ENCODE assay signal across 19 mouse cellular contexts in the genomic region with DNA sequence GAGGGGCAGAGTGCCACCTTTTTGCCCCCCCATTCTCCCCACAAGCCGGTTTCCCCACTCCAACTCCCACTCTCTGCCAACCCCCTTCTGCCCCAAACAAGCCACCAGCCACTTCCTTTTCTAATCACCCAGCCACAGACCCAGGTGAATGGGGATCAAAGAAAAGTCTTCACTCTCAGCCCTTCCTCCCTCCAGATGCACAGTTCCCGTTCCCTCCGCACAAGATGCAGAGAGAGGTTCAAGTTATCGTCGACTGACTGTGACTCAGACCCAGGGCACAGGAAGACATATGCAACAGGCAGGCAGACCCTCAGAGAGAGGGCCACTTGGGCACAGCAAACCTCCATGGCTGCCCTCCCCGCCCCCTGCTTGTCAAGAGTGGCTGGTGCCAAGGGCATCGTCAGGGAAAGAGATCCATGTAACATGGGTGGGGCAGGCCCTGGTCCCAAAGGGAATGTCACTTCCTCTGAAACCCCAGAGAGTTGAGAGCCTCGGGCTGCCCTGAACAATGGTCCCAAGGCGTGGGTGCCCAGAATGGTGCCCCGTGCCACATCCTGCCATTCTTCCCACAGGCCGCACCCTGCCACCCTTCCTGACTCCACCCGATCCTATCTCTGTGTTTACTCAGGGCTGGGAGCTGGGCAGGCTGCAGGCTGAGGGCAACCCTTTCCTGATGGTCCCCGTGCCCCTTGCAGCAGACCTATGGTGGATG. TPM values are rescaled to one million over a fixed set of nuclear protein-coding genes. Genes with fewer than 3 reads are reported as not detected.
DNase-seq lines count a peak whose midpoint lies in the region; ATAC-seq and TF ChIP-seq lines count a peak whose summit lies in the region.
"Had no signal": no experiment of that assay in that cellular context is flagged by ENCODE, and none has a peak within 500 bp of the region (broad histone marks: within the 10 kb centered on the region; RNA-seq: fewer than 3 reads in every experiment).

No protein-coding gene starts in this region.

- no peak for ATAC-seq in hindbrain, postnatal 0 days

- no peaks in the 10 kb centered on the region for H3K9me3 ChIP-seq in hindbrain, embryonic 10.5 days
- no peaks in the 10 kb centered on the region for H3K9me3 ChIP-seq in hindbrain, postnatal 0 days (ENCODE audit: low read length)
- H3K9me3 ChIP-seq in limb, embryonic 10.5 days (replicated peaks): no peaks in the 10 kb centered on the region
- H3K9me3 ChIP-seq: embryonic facial prominence, embryonic 13.5 days; forebrain, embryonic 10.5 days; liver, embryonic 13.5 days had no signal

- 80% methylated on average over 13 of the region's 13 CpGs for WGBS in hindbrain, embryonic 10.5 days
- 81% methylated on average over 13 of the region's 13 CpGs for WGBS in hindbrain, postnatal 0 days
- WGBS in limb, embryonic 10.5 days: 78% methylated on average over 13 of the region's 13 CpGs

- peaks cover 77% of the 10 kb centered on the region for H3K4me1 ChIP-seq in hindbrain, embryonic 10.5 days (replicated peaks)
- H3K4me1 ChIP-seq in hindbrain, postnatal 0 days (ENCODE audit: insufficient read depth, low read length): peaks cover 11% of the 10 kb centered on the region; the same call in 1 of the 2 replicates
- peaks cover 32% of the 10 kb centered on the region for H3K4me1 ChIP-seq in brown adipose tissue, adult 24 weeks (ENCODE audit: control insufficient read depth, insufficient read depth, insufficient read length, low read length)
- H3K4me1 ChIP-seq in limb, embryonic 10.5 days: peaks cover 40% of the 10 kb centered on the region

- H3K4me3 ChIP-seq in hindbrain, embryonic 10.5 days: no peak overlapping the region
- no peak overlapping the region for H3K4me3 ChIP-seq in hindbrain, postnatal 0 days (ENCODE audit: low read length)
- no peak overlapping the region for H3K4me3 ChIP-seq in brown adipose tissue, adult 24 weeks (ENCODE audit: insufficient read depth, low read depth, low read length)
- no peak overlapping the region for H3K4me3 ChIP-seq in limb, embryonic 10.5 days
- H3K4me3 ChIP-seq: embryonic facial prominence, embryonic 13.5 days; forebrain, embryonic 10.5 days; liver, embryonic 13.5 days had no signal

- DNase-seq in hindbrain, embryonic 10.5 days (ENCODE audit: low spot score): no peak
- no peak for DNase-seq in hindbrain, postnatal 0 days (ENCODE audit: low spot score)
- no peak for DNase-seq in limb, embryonic 10.5 days (ENCODE audit: low spot score)
- peak; percentile 79 to 92 for DNase-seq in lung, postnatal 4 days
- DNase-seq in c-Kit-positive CD71-positive TER-119-positive erythroid progenitor cells, embryonic 14.5 days (ENCODE audit: low spot score): no peak
- no peak for DNase-seq in cerebellum, adult 8-10 months
- DNase-seq in ovary, postnatal 36 days (ENCODE audit: low spot score): no peak
- DNase-seq: adrenal gland, postnatal 36 days; cerebellum, adult 11 months; heart, postnatal 10 days; kidney, adult 11 months; left cerebral cortex, postnatal 4 days; liver, embryonic 13.5 days; right cerebral cortex, postnatal 14 days had no signal

- peaks cover 14% of the 10 kb centered on the region for H3K27me3 ChIP-seq in hindbrain, embryonic 10.5 days (ENCODE audit: insufficient read depth, poor library complexity, severe bottlenecking)
- H3K27me3 ChIP-seq in hindbrain, postnatal 0 days (ENCODE audit: insufficient read depth, low read length): no peaks in the 10 kb centered on the region
- H3K27me3 ChIP-seq in limb, embryonic 10.5 days (ENCODE audit: low read depth, poor library complexity, severe bottlenecking): no peaks in the 10 kb centered on the region
- H3K27me3 ChIP-seq: embryonic facial prominence, embryonic 13.5 days; liver, embryonic 13.5 days had no signal

- H3K4me2 ChIP-seq in hindbrain, postnatal 0 days (ENCODE audit: low read depth, low read length): no peak overlapping the region
- H3K4me2 ChIP-seq: embryonic facial prominence, embryonic 13.5 days; liver, embryonic 13.5 days had no signal

- H3K27ac ChIP-seq in hindbrain, embryonic 10.5 days: peak overlapping the region; percentile 93
- no peak overlapping the region for H3K27ac ChIP-seq in hindbrain, postnatal 0 days
- peak overlapping the region; percentile 11; the same call in 1 of the 2 replicates for H3K27ac ChIP-seq in brown adipose tissue, adult 24 weeks (replicated peaks; ENCODE audit: low read depth, low read length)
- H3K27ac ChIP-seq in limb, embryonic 10.5 days: 0 out of 2 replicates have a peak overlapping the region, but pooled peaks have one; percentile 22
- H3K27ac ChIP-seq: embryonic facial prominence, embryonic 13.5 days; forebrain, embryonic 10.5 days; liver, embryonic 13.5 days had no signal

- peaks cover 50% of the 10 kb centered on the region for H3K36me3 ChIP-seq in hindbrain, embryonic 10.5 days
- no peaks in the 10 kb centered on the region for H3K36me3 ChIP-seq in hindbrain, postnatal 0 days (ENCODE audit: insufficient read depth, low read length)
- H3K36me3 ChIP-seq in limb, embryonic 10.5 days: no peaks in the 10 kb centered on the region
- H3K36me3 ChIP-seq: embryonic facial prominence, embryonic 13.5 days; liver, embryonic 13.5 days had no signal

- no peak overlapping the region for H3K9ac ChIP-seq in hindbrain, postnatal 0 days (replicated peaks; ENCODE audit: low read length)
- H3K9ac ChIP-seq: embryonic facial prominence, embryonic 13.5 days; liver, embryonic 13.5 days had no signal

- TF ChIP-seq CTCF in hindbrain, postnatal 0 days (IDR thresholded peaks at IDR 0.05; ENCODE audit: low read depth): no peak

RNA-seq across cellular contexts. Expression of a gene that starts 24.0 kb away (rescaled TPM):
- 28.3 and 28.4 TPM in 2 replicates for polyA plus RNA-seq in hindbrain, embryonic 10.5 days (2016; fragmentation: Nextera tagmentation; extraction: Ambion mirVana)
- total RNA-seq in hindbrain, postnatal 0 days (2014; rRNA removed): 13.1 and 16.8 TPM in 2 replicates
- 2.9 and 3.3 TPM in 2 replicates for polyA plus RNA-seq in hindbrain, postnatal 0 days (2015; fragmentation: Nextera tagmentation; extraction: Ambion mirVana)
- 5.5 and 6.6 TPM in 2 replicates for polyA plus RNA-seq in brown adipose tissue, adult 24 weeks (2012; ENCODE audit: insufficient read depth, insufficient read length, missing spikeins)
- polyA plus RNA-seq in limb, embryonic 10.5 days (2016; fragmentation: Nextera tagmentation; extraction: Ambion mirVana): 10.3 and 12.9 TPM in 2 replicates

RNA-seq across cellular contexts. Expression of a gene that starts 36.8 kb away (rescaled TPM):
- polyA plus RNA-seq in hindbrain, embryonic 10.5 days (2016; fragmentation: Nextera tagmentation; extraction: Ambion mirVana): 2.9 and 4.1 TPM in 2 replicates
- total RNA-seq in hindbrain, postnatal 0 days (2014; rRNA removed): 36.7 and 49.7 TPM in 2 replicates
- polyA plus RNA-seq in hindbrain, postnatal 0 days (2015; fragmentation: Nextera tagmentation; extraction: Ambion mirVana): 27.4 and 29.6 TPM in 2 replicates
- polyA plus RNA-seq in brown adipose tissue, adult 24 weeks (2012; ENCODE audit: insufficient read depth, insufficient read length, missing spikeins): not detected in 2 replicates
- polyA plus RNA-seq in limb, embryonic 10.5 days (2016; fragmentation: Nextera tagmentation; extraction: Ambion mirVana): 1.7 and 2.0 TPM in 2 replicates

RNA-seq across cellular contexts. Expression of a gene that starts 49.9 kb away (rescaled TPM):
- 0.22 and 0.37 TPM in 2 replicates for polyA plus RNA-seq in hindbrain, embryonic 10.5 days (2016; fragmentation: Nextera tagmentation; extraction: Ambion mirVana)
- total RNA-seq in hindbrain, postnatal 0 days (2014; rRNA removed): 0.58 and 1.1 TPM in 2 replicates
- 1.6 and 1.7 TPM in 2 replicates for polyA plus RNA-seq in hindbrain, postnatal 0 days (2015; fragmentation: Nextera tagmentation; extraction: Ambion mirVana)
- polyA plus RNA-seq in brown adipose tissue, adult 24 weeks (2012; ENCODE audit: insufficient read depth, insufficient read length, missing spikeins): not detected in 2 replicates
- polyA plus RNA-seq in limb, embryonic 10.5 days (2016; fragmentation: Nextera tagmentation; extraction: Ambion mirVana): 0.09 TPM in 1 of 2 replicates, not detected in the other
- total RNA-seq: gastrocnemius, adult 8-10 months; layer of hippocampus, postnatal 25 days; left cerebral cortex, postnatal 4 days had no signal
- polyA plus RNA-seq: forebrain, embryonic 10.5 days had no signal

Comparison
In these comparisons a context has a peak if more than half of its experiments do, and no peak if none do; other contexts are left out.
1. DNase-seq: peak in lung, postnatal 4 days (2 of 2); none in hindbrain, embryonic 10.5 days (single experiment), hindbrain, postnatal 0 days (single experiment), limb, embryonic 10.5 days (single experiment), c-Kit-positive CD71-positive TER-119-positive erythroid progenitor cells, embryonic 14.5 days (single experiment), cerebellum, adult 8-10 months (single experiment) and ovary, postnatal 36 days (single experiment).